Mouse (Mus musculus) E14TG2a.4 (cell line): ENCODE measurements around the gene Hsp90aa1.
"Not testable (repeated sequence)": the region's sequence is repeated elsewhere in the genome, so short reads cannot be mapped to it uniquely, and the experiment has no call there.

Experiments
- H3K27me3 ChIP-seq: 2 replicates; pipeline ENCODE4 v1.6.1; 2014; ENCODE audit warnings: low read length, control low read depth; ENCODE audit not compliant: insufficient read depth
- H3K36me3 ChIP-seq: 2 replicates; pipeline ENCODE4 v1.6.1; 2014; ENCODE audit warnings: low read length, control low read depth; ENCODE audit not compliant: insufficient read depth
- H3K4me1 ChIP-seq: replicated peaks from 2 replicates; pipeline ENCODE4 v1.6.1; 2014; ENCODE audit warnings: low read depth, low read length, control low read depth
- H3K4me3 ChIP-seq: replicated peaks from 2 replicates; pipeline ENCODE4 v1.5.1; 2014; ENCODE audit warnings: mild to moderate bottlenecking, low read length
- H3K9me3 ChIP-seq: 2 replicates; pipeline ENCODE4 v1.6.1; 2014; ENCODE audit warnings: low read length, control low read depth
- CTCF ChIP-seq: conservative IDR thresholded peaks from 2 replicates; pipeline ENCODE4 v1.5.1; 2014; ENCODE audit warnings: low read length
- NANOG ChIP-seq: IDR thresholded peaks from 2 replicates; pipeline ENCODE4 v1.6.1; 2014; ENCODE audit warnings: borderline replicate concordance, low read length, mixed read lengths
- POU5F1 ChIP-seq: IDR thresholded peaks from 2 replicates; pipeline ENCODE4 v1.6.1; 2014; ENCODE audit warnings: low read length, borderline replicate concordance

Gene Hsp90aa1

DNA sequence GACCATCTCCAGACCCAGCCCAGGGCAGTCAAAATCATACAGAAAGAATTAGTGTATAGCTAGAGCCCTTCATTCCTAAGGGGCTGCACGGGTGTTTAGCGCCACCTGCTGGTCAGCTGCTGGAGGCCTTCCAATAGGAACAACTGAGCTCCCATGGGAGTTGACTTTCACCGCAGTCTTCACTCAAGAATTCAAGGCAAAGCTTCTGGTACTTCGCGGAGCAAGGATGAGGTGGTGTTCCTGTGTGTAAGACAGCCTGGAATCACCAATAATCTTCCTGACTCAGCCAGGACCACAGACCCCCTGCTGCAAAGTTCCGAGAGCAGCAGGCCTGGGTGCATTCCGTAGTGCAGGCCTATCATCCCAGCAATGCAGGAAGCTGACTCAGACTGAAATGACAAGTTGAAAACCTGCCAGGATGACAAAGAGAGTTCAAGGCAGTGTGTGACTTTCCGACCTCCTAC is 512 bp upstream of the Hsp90aa1 start:
- Histone ChIP-seq H3K9me3 (no peaks in the 10 kb centered on the region), H3K27me3 (no peaks in the 10 kb centered on the region), H3K36me3 (no peaks in the 10 kb centered on the region), H3K4me1 (peaks cover 94% of the 10 kb centered on the region), H3K4me3 (peak overlapping the region; percentile 74)
- TF ChIP-seq NANOG (no peak), POU5F1 (no peak), CTCF (peak; percentile 93)

DNA sequence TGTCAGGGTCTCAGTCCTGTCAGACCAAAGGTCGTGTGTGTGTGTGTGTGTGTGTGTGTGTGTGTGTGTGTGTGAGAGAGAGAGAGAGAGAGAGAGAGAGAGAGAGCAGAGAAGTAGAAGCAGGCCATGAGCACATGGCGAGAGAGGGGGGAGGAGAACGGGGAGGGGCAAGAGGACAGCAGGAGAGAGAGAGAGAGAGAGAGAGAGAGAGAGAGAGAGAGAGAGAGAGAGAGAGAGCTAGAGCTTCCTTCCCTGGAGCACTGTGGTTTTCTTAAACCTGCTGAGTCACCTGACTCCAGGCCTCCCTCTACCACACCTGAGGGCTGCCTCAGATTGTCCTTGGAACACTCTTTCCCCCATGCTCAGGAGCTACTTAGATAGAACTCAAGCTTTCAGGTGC is 1.2 kb downstream of the Hsp90aa1 start:
- H3K4me3 ChIP-seq: peak overlapping the region; percentile 74
- H3K36me3 ChIP-seq, H3K27me3 ChIP-seq, H3K9me3 ChIP-seq: not testable (repeated sequence)
- H3K4me1 ChIP-seq: peaks cover 90% of the 10 kb centered on the region

DNA sequence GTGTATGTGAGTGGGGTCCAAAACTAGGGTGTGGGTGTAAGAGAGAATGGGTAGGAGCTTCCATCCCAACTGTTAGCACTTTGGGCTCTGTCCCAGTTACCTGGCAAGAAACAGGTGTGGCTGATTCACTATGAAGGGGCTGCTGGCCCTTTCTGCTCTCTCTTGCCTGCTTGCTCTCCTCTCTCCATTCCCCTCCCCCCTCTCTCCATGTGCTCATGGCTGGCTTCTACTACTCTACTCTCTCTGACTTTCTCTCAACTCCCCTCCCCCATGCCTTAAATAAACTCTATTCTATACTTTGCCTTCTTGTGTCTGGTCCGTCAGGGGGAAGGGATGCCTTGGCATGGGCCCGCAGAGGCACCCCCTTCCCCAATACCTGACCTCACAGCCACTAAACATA is 1.8 kb downstream of the Hsp90aa1 start:
- no peaks in the 10 kb centered on the region for H3K9me3 ChIP-seq
- H3K4me3 ChIP-seq: peak overlapping the region; percentile 74
- no peaks in the 10 kb centered on the region for H3K27me3 ChIP-seq
- TF ChIP-seq POU5F1 (no peak), NANOG (no peak), CTCF (no peak)
- H3K36me3 ChIP-seq: no peaks in the 10 kb centered on the region
- H3K4me1 ChIP-seq: peaks cover 84% of the 10 kb centered on the region

DNA sequence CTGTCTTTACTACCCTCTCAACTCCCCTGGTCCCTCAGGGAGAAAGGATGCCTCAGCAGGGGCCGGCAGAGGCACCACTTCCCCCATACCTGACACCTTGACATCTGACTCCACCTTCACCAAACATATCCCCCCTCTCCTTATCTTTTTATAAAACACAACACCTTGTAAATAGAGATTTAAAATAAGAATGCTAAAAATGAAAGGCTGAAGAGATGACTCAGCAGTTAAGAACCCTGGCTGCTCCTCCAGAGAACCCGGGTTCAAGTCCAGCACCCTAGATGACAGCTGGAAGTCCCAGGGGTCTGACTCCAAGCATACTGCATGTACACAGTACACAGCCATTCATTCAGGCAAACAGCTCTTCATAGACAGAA is 3.4 kb downstream of the Hsp90aa1 start:
- no peak for TF ChIP-seq CTCF
- TF ChIP-seq NANOG: no peak
- TF ChIP-seq POU5F1: no peak
- Histone ChIP-seq H3K27me3 (no peaks in the 10 kb centered on the region), H3K4me3 (peak overlapping the region; percentile 89), H3K4me1 (peaks cover 70% of the 10 kb centered on the region), H3K9me3 (no peaks in the 10 kb centered on the region), H3K36me3 (peaks cover 15% of the 10 kb centered on the region)

DNA sequence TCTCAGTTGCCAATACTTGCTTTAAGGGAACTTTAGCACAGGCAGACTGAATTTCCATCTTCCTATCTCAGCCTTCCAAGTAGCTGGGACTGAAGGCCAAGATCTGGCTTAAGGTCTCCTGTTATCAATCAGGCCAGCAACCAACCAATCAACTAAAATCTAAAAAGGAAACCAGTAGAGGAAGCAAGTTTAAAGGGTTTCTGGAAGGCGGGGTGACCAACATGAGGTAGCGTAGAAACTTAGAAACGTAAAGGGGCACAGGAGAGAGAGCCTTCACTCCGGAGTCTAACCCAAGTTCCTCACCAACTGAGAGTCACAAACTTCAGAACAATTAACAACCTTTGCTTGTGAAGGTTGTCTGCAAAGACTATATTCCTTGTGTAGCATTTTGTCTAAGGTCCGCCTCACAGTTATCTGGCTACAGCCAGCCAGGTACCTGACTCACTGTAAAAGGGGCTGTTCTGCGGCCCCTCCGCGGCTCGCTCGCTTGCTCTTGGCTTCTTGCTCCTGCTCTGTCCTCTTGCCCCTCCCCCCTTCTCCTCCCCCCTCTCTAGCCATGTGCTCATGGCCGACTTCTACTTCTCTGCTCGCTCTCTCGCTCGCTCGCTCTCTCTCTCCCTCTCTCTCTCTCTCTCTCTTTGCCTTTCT is 3.9 kb downstream of the Hsp90aa1 start:
- Histone ChIP-seq H3K4me3 (peak overlapping the region; percentile 89), H3K9me3 (no peaks in the 10 kb centered on the region), H3K36me3 (peaks cover 21% of the 10 kb centered on the region), H3K4me1 (peaks cover 65% of the 10 kb centered on the region), H3K27me3 (no peaks in the 10 kb centered on the region)
- TF ChIP-seq NANOG (no peak), POU5F1 (no peak), CTCF (no peak)

DNA sequence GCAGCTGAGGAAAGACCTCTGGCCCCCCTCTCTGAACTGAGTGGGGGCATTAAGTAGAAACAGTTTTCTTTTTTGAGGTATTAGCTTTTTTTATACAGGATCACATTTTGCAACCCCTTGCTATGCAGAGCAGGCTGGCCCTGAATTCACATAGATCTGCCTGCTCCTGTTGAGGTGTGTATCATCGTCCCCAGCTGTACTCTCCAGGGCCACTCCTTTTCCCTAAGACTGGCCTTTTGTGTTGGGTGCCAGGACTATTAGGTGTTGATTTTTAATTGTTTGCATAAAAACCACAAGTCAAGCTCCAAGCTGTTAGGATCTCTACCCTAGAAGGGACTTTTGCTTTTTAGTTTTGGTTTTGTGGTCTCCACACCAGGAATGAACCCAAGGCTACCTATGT is 4.4 kb downstream of the Hsp90aa1 start:
- Histone ChIP-seq H3K36me3 (peaks cover 26% of the 10 kb centered on the region), H3K9me3 (no peaks in the 10 kb centered on the region), H3K4me1 (peaks cover 60% of the 10 kb centered on the region), H3K27me3 (no peaks in the 10 kb centered on the region), H3K4me3 (peak overlapping the region; percentile 89)
- TF ChIP-seq CTCF: no peak
- no peak for TF ChIP-seq NANOG
- no peak for TF ChIP-seq POU5F1

DNA sequence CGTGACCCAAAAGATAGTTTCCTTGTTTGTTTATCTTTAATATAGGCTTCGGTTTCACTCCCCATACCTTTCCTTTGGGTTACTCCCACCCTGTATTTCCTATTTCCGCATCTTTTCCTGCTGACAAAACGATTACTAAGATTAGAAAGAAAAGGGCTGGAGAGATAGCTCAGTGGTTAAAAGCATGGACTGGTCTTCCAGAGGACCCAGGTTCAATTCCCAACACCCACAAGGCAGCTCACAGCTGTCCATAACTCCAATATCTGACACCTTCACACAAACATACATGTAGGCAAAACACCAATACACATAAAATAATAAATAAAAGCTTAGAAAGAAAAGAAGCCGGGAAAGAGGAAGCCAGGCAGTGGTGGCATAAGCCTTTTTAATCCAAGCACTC is 5.1 kb downstream of the Hsp90aa1 start:
- H3K27me3 ChIP-seq: no peaks in the 10 kb centered on the region
- H3K4me3 ChIP-seq: peak overlapping the region; percentile 89
- H3K9me3 ChIP-seq: no peaks in the 10 kb centered on the region
- H3K36me3 ChIP-seq: peaks cover 32% of the 10 kb centered on the region
- H3K4me1 ChIP-seq: peaks cover 59% of the 10 kb centered on the region
- no peak for TF ChIP-seq NANOG
- TF ChIP-seq POU5F1: no peak
- TF ChIP-seq CTCF: no peak

DNA sequence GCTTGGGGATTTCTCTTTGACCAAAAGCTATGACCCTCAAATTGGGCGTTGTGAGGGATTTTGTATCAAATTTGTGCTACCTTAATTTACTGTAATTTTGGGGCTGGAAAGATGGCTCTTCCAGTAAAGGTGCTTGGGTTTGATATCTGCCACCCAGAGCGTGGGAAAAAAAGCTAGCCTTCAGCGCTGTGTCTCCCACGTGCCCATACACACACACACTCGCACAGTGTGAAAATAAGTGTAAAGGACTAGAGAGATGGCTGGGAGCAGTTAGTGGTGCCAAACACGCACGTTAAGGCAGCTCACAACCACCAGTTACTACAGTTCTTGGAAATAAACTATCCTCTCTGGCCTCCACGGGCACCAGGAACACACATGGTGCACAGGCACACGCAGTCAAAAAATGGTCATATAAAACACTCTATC is 5.5 kb downstream of the Hsp90aa1 start:
- peaks cover 36% of the 10 kb centered on the region for H3K36me3 ChIP-seq
- TF ChIP-seq NANOG: no peak
- no peak for TF ChIP-seq CTCF
- TF ChIP-seq POU5F1: no peak
- no peaks in the 10 kb centered on the region for H3K9me3 ChIP-seq
- H3K4me1 ChIP-seq: peaks cover 54% of the 10 kb centered on the region
- peak overlapping the region; percentile 89 for H3K4me3 ChIP-seq
- H3K27me3 ChIP-seq: no peaks in the 10 kb centered on the region

DNA sequence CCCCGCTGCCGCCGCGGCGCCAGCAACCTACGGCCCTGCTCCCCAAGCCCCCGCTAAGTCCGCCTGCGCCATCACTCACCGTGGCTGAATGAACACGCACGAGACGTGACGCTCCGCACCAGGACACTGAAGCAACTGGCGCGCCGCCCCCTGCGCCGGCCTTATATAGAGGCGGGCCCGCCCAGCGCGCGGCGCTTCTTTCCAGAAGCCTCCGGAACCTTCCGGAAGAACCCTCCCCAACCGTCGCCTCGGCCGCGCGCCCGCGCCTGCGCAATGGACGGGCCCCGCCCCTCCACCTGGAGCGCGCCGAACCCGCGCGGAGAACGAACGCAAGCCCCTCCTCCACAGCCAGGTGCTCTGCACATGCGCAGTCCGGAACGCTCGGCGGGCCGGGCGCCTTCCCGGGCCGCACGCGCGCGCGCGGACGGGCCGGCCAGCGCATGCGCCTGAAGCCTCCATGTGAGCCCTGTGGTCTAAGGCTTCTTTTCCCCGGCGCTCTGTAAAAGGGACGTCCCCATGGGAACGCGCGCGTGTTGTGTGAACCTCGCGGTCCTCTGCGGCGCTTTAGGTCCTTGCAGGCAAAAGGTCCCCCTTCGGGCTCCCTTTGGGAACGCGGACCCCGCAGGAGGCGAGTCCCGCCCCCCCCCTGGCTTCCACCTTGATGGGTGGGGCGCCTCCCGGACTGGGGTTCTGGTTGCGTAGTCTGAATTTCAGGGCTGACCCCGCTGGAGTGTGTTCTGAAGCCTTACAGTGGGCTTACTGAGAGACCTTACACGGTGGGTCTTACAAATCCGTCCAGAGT is 6.2 kb downstream of the Hsp90aa1 start:
- Histone ChIP-seq H3K9me3 (no peaks in the 10 kb centered on the region), H3K4me1 (peaks cover 53% of the 10 kb centered on the region), H3K36me3 (peaks cover 43% of the 10 kb centered on the region), H3K4me3 (peak overlapping the region; percentile 99), H3K27me3 (no peaks in the 10 kb centered on the region)
- TF ChIP-seq POU5F1 (no peak), CTCF (no peak)
